Mouse (Mus musculus) Patski (cell line): ENCODE measurements at regions not wholly inside any gene's neighbourhood (a gene's known extent, or its start where the extent isn't known, plus 50 kb on each side); places are given as distances from the start of the nearest gene placed in this dataset.
"Not testable (repeated sequence)": the region's sequence is repeated elsewhere in the genome, so short reads cannot be mapped to it uniquely, and the experiment has no call there.

Source experiments
- ATAC-seq: fragments of 100-300 bp; one replicate; pipeline ENCODE4 v1.8.0; 2021
- CTCF ChIA-PET: fragments of 350-600 bp; sonication (Branson Sonifier 250); formaldehyde crosslinking; loops from one replicate; lab custom pipeline; 2022; ENCODE audit warnings: inconsistent platforms; lab: Charles Lee
- POLR2A ChIA-PET: fragments of 350-600 bp; sonication (Branson Sonifier 250); formaldehyde crosslinking; loops from one replicate; lab custom pipeline; 2022; ENCODE audit warnings: antibody characterized with exemption, inconsistent platforms; lab: Charles Lee
- DNase-seq: peaks from one replicate; pipeline ENCODE4 v3.0.0-alpha.2; 2011; ENCODE audit warnings: low read depth, low spot score
- H3K27me3 ChIP-seq: fragments of 371-371 bp; one replicate; pipeline ENCODE4 v1.5.1; 2021
- CTCF ChIP-seq: fragments of 100-300 bp; IDR thresholded peaks from one replicate; pipeline ENCODE4 v1.5.1; 2021
- in situ Hi-C: fragments of 300-500 bp; cut with MboI; formaldehyde crosslinking; loops from 3 replicates; pipeline ENCODE4 v1.11.1; 2018; ENCODE audit warnings: low pct_unique_long_range_greater_than_20kb, mixed read lengths

GRCm38 (mm10) chr10:3107955-3108354 is 159.6 kb downstream of the H60c start:
- in situ Hi-C loops, DNase-seq, H3K27me3 ChIP-seq, POLR2A ChIA-PET, ATAC-seq: not testable (repeated sequence)
- CTCF ChIA-PET = interaction anchor here (1.2 kb wide), 1 partner anchor 13 kb away, joined by 3 read pairs; no protein-coding TSS in a partner anchor
- TF ChIP-seq CTCF = peak; percentile 33
